Mouse (Mus musculus): ENCODE data around the gene Gprc5b. TPM values are rescaled to one million over a fixed set of nuclear protein-coding genes. Genes with fewer than 3 reads are reported as not detected.

The Gprc5b gene
- polyA plus RNA-seq, 1 experiment from 2014 or later, result 10.1 TPM

Other genes starting within 250 kb of the Gprc5b start
- gene Iqck, start 139.5 kb downstream of the Gprc5b start, polyA plus RNA-seq (2016; fragmentation: Nextera tagmentation; extraction: Ambion mirVana), result 3.9 and 6.2 TPM in 2 replicates
- 129 and 141 TPM in 2 replicates for gene Knop1, start 139.0 kb downstream of the Gprc5b start, polyA plus RNA-seq (2016; fragmentation: Nextera tagmentation; extraction: Ambion mirVana)
- gene Gpr139, start 189.4 kb upstream of the Gprc5b start, polyA plus RNA-seq (2016; fragmentation: Nextera tagmentation; extraction: Ambion mirVana), result 0.80 and 1.7 TPM in 2 replicates

Data from midbrain, embryonic 10.5 days (tissue).